17 mouse cellular contexts compared by ENCODE assay signal in genomic region chr13:9684153-9684923, GRCm38 (mm10).
DNase-seq lines count a peak whose midpoint lies in the region; ATAC-seq lines count a peak whose summit lies in the region.
"Had no signal": no experiment of that assay in that cellular context is flagged by ENCODE, and none has a peak within 500 bp of the region (broad histone marks: within the 10 kb centered on the region; RNA-seq: fewer than 3 reads in every experiment).

No protein-coding gene starts in this region.

- no peak overlapping the region for H3K9ac ChIP-seq in forebrain, embryonic 14.5 days (ENCODE audit: low read length)
- H3K9ac ChIP-seq in forebrain, embryonic 11.5 days (ENCODE audit: low read length), result no peak overlapping the region
- H3K9ac ChIP-seq in midbrain, embryonic 16.5 days (ENCODE audit: low read depth, low read length), result no peak overlapping the region
- H3K9ac ChIP-seq: hindbrain, embryonic 12.5 days; lung, embryonic 14.5 days had no signal

- WGBS in forebrain, embryonic 14.5 days, result 84% methylated on average over 11 of the region's 11 CpGs
- WGBS in forebrain, embryonic 11.5 days, result 96% methylated on average over 11 of the region's 11 CpGs
- 96% methylated on average over 11 of the region's 11 CpGs for WGBS in midbrain, embryonic 10.5 days
- WGBS in midbrain, embryonic 16.5 days, result 96% methylated on average over 11 of the region's 11 CpGs

- H3K36me3 ChIP-seq in forebrain, embryonic 14.5 days (ENCODE audit: control insufficient read depth, insufficient read depth, low read length), result peaks cover 73% of the 10 kb centered on the region
- H3K36me3 ChIP-seq in forebrain, embryonic 11.5 days (ENCODE audit: control insufficient read depth, insufficient read depth, low read length), result peaks cover 18% of the 10 kb centered on the region
- H3K36me3 ChIP-seq in midbrain, embryonic 10.5 days, result peaks cover 82% of the 10 kb centered on the region
- H3K36me3 ChIP-seq in midbrain, embryonic 16.5 days (ENCODE audit: control insufficient read depth, insufficient read depth, low read length), result peaks cover 16% of the 10 kb centered on the region; the same call in 1 of the 2 replicates

- no peak for DNase-seq in forebrain, embryonic 14.5 days (ENCODE audit: low spot score)
- DNase-seq in forebrain, embryonic 11.5 days (ENCODE audit: low spot score), result no peak
- peak; percentile 9 for DNase-seq in midbrain, embryonic 10.5 days (ENCODE audit: low spot score)
- DNase-seq in cerebellum, postnatal 10 days, result peak; percentile 71 to 75
- peak; percentile 55 to 64 for DNase-seq in layer of hippocampus, postnatal 14 days (ENCODE audit: low spot score in 2 of 2)
- no peak for DNase-seq in embryo, embryonic 11 days
- no peak for DNase-seq in kidney, adult 18-20 months
- DNase-seq: adrenal gland, adult 8-10 months; gastrocnemius, postnatal 36 days; kidney, postnatal 36 days; lung, embryonic 14.5 days; right cerebral cortex, adult 18-20 months; thymus, postnatal 36 days had no signal

- no peak overlapping the region for H3K27ac ChIP-seq in forebrain, embryonic 14.5 days (ENCODE audit: low read depth, low read length)
- H3K27ac ChIP-seq in forebrain, embryonic 11.5 days (ENCODE audit: low read depth, low read length), result no peak overlapping the region
- no peak overlapping the region for H3K27ac ChIP-seq in midbrain, embryonic 10.5 days (replicated peaks)
- H3K27ac ChIP-seq in midbrain, embryonic 16.5 days (ENCODE audit: low read length), result no peak overlapping the region
- H3K27ac ChIP-seq: hindbrain, embryonic 12.5 days; stomach, postnatal 0 days had no signal

- H3K9me3 ChIP-seq in forebrain, embryonic 14.5 days (replicated peaks; ENCODE audit: control insufficient read depth, low read length), result no peaks in the 10 kb centered on the region
- H3K9me3 ChIP-seq in forebrain, embryonic 11.5 days (ENCODE audit: control insufficient read depth, low read length), result no peaks in the 10 kb centered on the region
- no peaks in the 10 kb centered on the region for H3K9me3 ChIP-seq in midbrain, embryonic 10.5 days (replicated peaks)
- no peaks in the 10 kb centered on the region for H3K9me3 ChIP-seq in midbrain, embryonic 16.5 days (replicated peaks; ENCODE audit: control insufficient read depth, low read length, poor library complexity, severe bottlenecking)
- H3K9me3 ChIP-seq: hindbrain, embryonic 12.5 days had no signal

- no peak overlapping the region for H3K4me2 ChIP-seq in forebrain, embryonic 14.5 days (ENCODE audit: low read length)
- no peak overlapping the region for H3K4me2 ChIP-seq in forebrain, embryonic 11.5 days (ENCODE audit: low read depth, low read length, severe bottlenecking)
- no peak overlapping the region for H3K4me2 ChIP-seq in midbrain, embryonic 16.5 days (ENCODE audit: low read length)
- H3K4me2 ChIP-seq: hindbrain, embryonic 12.5 days; lung, embryonic 14.5 days had no signal

- no peak overlapping the region for H3K4me3 ChIP-seq in forebrain, embryonic 14.5 days (ENCODE audit: low read depth, low read length)
- H3K4me3 ChIP-seq in forebrain, embryonic 11.5 days (ENCODE audit: low read depth, low read length), result no peak overlapping the region
- no peak overlapping the region for H3K4me3 ChIP-seq in midbrain, embryonic 10.5 days
- H3K4me3 ChIP-seq in midbrain, embryonic 16.5 days (ENCODE audit: low read depth, low read length), result no peak overlapping the region
- H3K4me3 ChIP-seq: erythroblast, embryonic 14.5 days; hindbrain, embryonic 12.5 days had no signal

- no peaks in the 10 kb centered on the region for H3K4me1 ChIP-seq in forebrain, embryonic 14.5 days (ENCODE audit: control insufficient read depth, insufficient read depth, low read length)
- no peaks in the 10 kb centered on the region for H3K4me1 ChIP-seq in forebrain, embryonic 11.5 days (replicated peaks; ENCODE audit: control insufficient read depth, insufficient read depth, low read length)
- no peaks in the 10 kb centered on the region for H3K4me1 ChIP-seq in midbrain, embryonic 10.5 days
- H3K4me1 ChIP-seq in midbrain, embryonic 16.5 days (ENCODE audit: control insufficient read depth, insufficient read depth, low read length), result no peaks in the 10 kb centered on the region
- H3K4me1 ChIP-seq: hindbrain, embryonic 12.5 days had no signal

- no peaks in the 10 kb centered on the region for H3K27me3 ChIP-seq in forebrain, embryonic 14.5 days (replicated peaks; ENCODE audit: control insufficient read depth, insufficient read depth, low read length)
- H3K27me3 ChIP-seq in forebrain, embryonic 11.5 days (ENCODE audit: control insufficient read depth, insufficient read depth, low read length), result no peaks in the 10 kb centered on the region
- H3K27me3 ChIP-seq in midbrain, embryonic 10.5 days (ENCODE audit: low read depth, poor library complexity, severe bottlenecking), result no peaks in the 10 kb centered on the region
- no peaks in the 10 kb centered on the region for H3K27me3 ChIP-seq in midbrain, embryonic 16.5 days (ENCODE audit: control insufficient read depth, insufficient read depth, low read depth, low read length)
- H3K27me3 ChIP-seq: hindbrain, embryonic 12.5 days had no signal

- 0 out of 2 replicates have a peak, but pooled peaks have one; percentile 43 for ATAC-seq in forebrain, embryonic 14.5 days
- ATAC-seq in forebrain, embryonic 11.5 days (replicated peaks; ENCODE audit: low FRiP score), result no peak
- ATAC-seq in midbrain, embryonic 16.5 days, result no peak

Comparison
In these comparisons a context has a peak if more than half of its experiments do, and no peak if none do; other contexts are left out.
1. DNase-seq: peak in midbrain, embryonic 10.5 days (single experiment), cerebellum, postnatal 10 days (2 of 2) and layer of hippocampus, postnatal 14 days (2 of 2); none in forebrain, embryonic 14.5 days (single experiment), forebrain, embryonic 11.5 days (single experiment), embryo, embryonic 11 days (single experiment) and kidney, adult 18-20 months (single experiment).